Comparison of ENCODE assay signal across 18 mouse cellular contexts in genomic region chr14:68447240-68447923, GRCm38 (mm10).
DNase-seq lines count a peak whose midpoint lies in the region; ATAC-seq and TF ChIP-seq lines count a peak whose summit lies in the region.
"Had no signal": no experiment of that assay in that cellular context is flagged by ENCODE, and none has a peak within 500 bp of the region (broad histone marks: within the 10 kb centered on the region; RNA-seq: fewer than 3 reads in every experiment).

No protein-coding gene starts in this region.

- H3K27me3 ChIP-seq in neural tube, embryonic 11.5 days (ENCODE audit: control insufficient read depth, insufficient read depth, low read length): no peaks in the 10 kb centered on the region
- H3K27me3 ChIP-seq in liver, embryonic 14.5 days (ENCODE audit: control insufficient read depth, insufficient read depth, low read length): no peaks in the 10 kb centered on the region
- no peaks in the 10 kb centered on the region for H3K27me3 ChIP-seq in stomach, postnatal 0 days (ENCODE audit: control insufficient read depth, insufficient read depth, low read length)
- no peaks in the 10 kb centered on the region for H3K27me3 ChIP-seq in forebrain, embryonic 10.5 days (ENCODE audit: poor library complexity, severe bottlenecking)
- H3K27me3 ChIP-seq: embryonic facial prominence, embryonic 12.5 days; forebrain, embryonic 15.5 days; heart, embryonic 13.5 days; hindbrain, embryonic 12.5 days; limb, embryonic 12.5 days had no signal

- no peak for TF ChIP-seq CTCF in liver, embryonic 14.5 days (IDR thresholded peaks at IDR 0.05; ENCODE audit: low read depth)
- no peak for TF ChIP-seq CTCF in stomach, postnatal 0 days (IDR thresholded peaks at IDR 0.05; ENCODE audit: low read depth)
- no peak for TF ChIP-seq CTCF in left cerebral cortex, adult 2 months (IDR thresholded peaks at IDR 0.05)

- H3K4me1 ChIP-seq in neural tube, embryonic 11.5 days (ENCODE audit: control insufficient read depth, insufficient read depth, low read length): no peaks in the 10 kb centered on the region
- H3K4me1 ChIP-seq in liver, embryonic 14.5 days (replicated peaks; ENCODE audit: control insufficient read depth in 2 of 2, insufficient read depth in 2 of 2, low read length in 1 of 2): peaks cover 0 to 3% of the 10 kb centered on the region in 2 experiments; a peak in 1 of 4 replicates
- H3K4me1 ChIP-seq in stomach, postnatal 0 days (replicated peaks; ENCODE audit: control insufficient read depth, insufficient read depth): no peaks in the 10 kb centered on the region
- H3K4me1 ChIP-seq in forebrain, embryonic 10.5 days: peaks cover 6% of the 10 kb centered on the region
- H3K4me1 ChIP-seq: embryonic facial prominence, embryonic 12.5 days; limb, embryonic 12.5 days had no signal

- no peaks in the 10 kb centered on the region for H3K9me3 ChIP-seq in neural tube, embryonic 11.5 days (ENCODE audit: control insufficient read depth, low read length)
- H3K9me3 ChIP-seq in liver, embryonic 14.5 days (ENCODE audit: control insufficient read depth, low read length): no peaks in the 10 kb centered on the region
- no peaks in the 10 kb centered on the region for H3K9me3 ChIP-seq in stomach, postnatal 0 days (ENCODE audit: control insufficient read depth, low read length)
- no peaks in the 10 kb centered on the region for H3K9me3 ChIP-seq in forebrain, embryonic 10.5 days
- H3K9me3 ChIP-seq: embryonic facial prominence, embryonic 12.5 days; forebrain, embryonic 15.5 days; heart, embryonic 13.5 days; hindbrain, embryonic 12.5 days; limb, embryonic 12.5 days had no signal

- H3K36me3 ChIP-seq in neural tube, embryonic 11.5 days (ENCODE audit: control insufficient read depth, insufficient read depth, low read length): no peaks in the 10 kb centered on the region
- H3K36me3 ChIP-seq in liver, embryonic 14.5 days (replicated peaks; ENCODE audit: control insufficient read depth, insufficient read depth, low read depth): no peaks in the 10 kb centered on the region
- H3K36me3 ChIP-seq in stomach, postnatal 0 days (ENCODE audit: control insufficient read depth, insufficient read depth, low read length): no peaks in the 10 kb centered on the region
- H3K36me3 ChIP-seq in forebrain, embryonic 10.5 days (replicated peaks): no peaks in the 10 kb centered on the region
- H3K36me3 ChIP-seq: embryonic facial prominence, embryonic 12.5 days; forebrain, embryonic 15.5 days; heart, embryonic 13.5 days; hindbrain, embryonic 12.5 days; limb, embryonic 12.5 days had no signal

- intact Hi-C loops in left cerebral cortex, adult 2 months (cut with DNase I): no loop called here

- H3K4me3 ChIP-seq in neural tube, embryonic 11.5 days (ENCODE audit: low read depth, low read length): no peak overlapping the region
- H3K4me3 ChIP-seq in liver, embryonic 14.5 days (ENCODE audit: insufficient read depth in 1 of 2, low read depth in 2 of 2, low read length in 2 of 2): no peak overlapping the region
- no peak overlapping the region for H3K4me3 ChIP-seq in stomach, postnatal 0 days (ENCODE audit: low read depth, low read length)
- H3K4me3 ChIP-seq in left cerebral cortex, adult 2 months: no peak overlapping the region
- no peak overlapping the region for H3K4me3 ChIP-seq in forebrain, embryonic 10.5 days
- H3K4me3 ChIP-seq: embryonic facial prominence, embryonic 12.5 days; forebrain, embryonic 15.5 days; heart, embryonic 13.5 days; hindbrain, embryonic 12.5 days; limb, embryonic 12.5 days had no signal

- no peak overlapping the region for H3K9ac ChIP-seq in neural tube, embryonic 11.5 days (ENCODE audit: low read length)
- H3K9ac ChIP-seq in liver, embryonic 14.5 days (replicated peaks): no peak overlapping the region
- no peak overlapping the region for H3K9ac ChIP-seq in stomach, postnatal 0 days (ENCODE audit: low read length)
- H3K9ac ChIP-seq: embryonic facial prominence, embryonic 12.5 days; forebrain, embryonic 15.5 days; heart, embryonic 13.5 days; hindbrain, embryonic 12.5 days; limb, embryonic 12.5 days had no signal

- WGBS in neural tube, embryonic 11.5 days: 57% methylated on average over 7 of the region's 7 CpGs
- WGBS in liver, embryonic 14.5 days (ENCODE audit: insufficient replicate concordance): 48% methylated on average over 7 of the region's 7 CpGs
- WGBS in stomach, postnatal 0 days: 32% methylated on average over 7 of the region's 7 CpGs
- 79% methylated on average over 7 of the region's 7 CpGs for WGBS in forebrain, embryonic 10.5 days

- H3K27ac ChIP-seq in neural tube, embryonic 11.5 days (ENCODE audit: low read depth, low read length): peak overlapping the region; percentile 51; the same call in 1 of the 2 replicates
- no peak overlapping the region for H3K27ac ChIP-seq in liver, embryonic 14.5 days
- no peak overlapping the region for H3K27ac ChIP-seq in stomach, postnatal 0 days (replicated peaks)
- no peak overlapping the region for H3K27ac ChIP-seq in left cerebral cortex, adult 2 months
- H3K27ac ChIP-seq in forebrain, embryonic 10.5 days: no peak overlapping the region
- H3K27ac ChIP-seq: embryonic facial prominence, embryonic 12.5 days; forebrain, embryonic 15.5 days; heart, embryonic 13.5 days; hindbrain, embryonic 12.5 days; limb, embryonic 12.5 days; macrophage had no signal

- no peak for ATAC-seq in neural tube, embryonic 11.5 days (ENCODE audit: insufficient read depth, low FRiP score, low TSS enrichment)
- ATAC-seq in liver, embryonic 14.5 days (ENCODE audit: insufficient read depth): peak; percentile 21; the same call in 1 of the 2 replicates
- ATAC-seq in stomach, postnatal 0 days (ENCODE audit: low FRiP score, low TSS enrichment): peak; percentile 78
- ATAC-seq: CD4-positive, CD25-positive, alpha-beta regulatory T cell, adult 4 months; forebrain, embryonic 15.5 days had no signal

- no peak overlapping the region for H3K4me2 ChIP-seq in neural tube, embryonic 11.5 days (ENCODE audit: low read depth)
- H3K4me2 ChIP-seq in liver, embryonic 14.5 days (ENCODE audit: low read depth): no peak overlapping the region
- H3K4me2 ChIP-seq in stomach, postnatal 0 days (replicated peaks; ENCODE audit: low read depth): no peak overlapping the region
- H3K4me2 ChIP-seq: embryonic facial prominence, embryonic 12.5 days; forebrain, embryonic 15.5 days; heart, embryonic 13.5 days; hindbrain, embryonic 12.5 days; limb, embryonic 12.5 days had no signal

- no peak for TF ChIP-seq EP300 in liver, embryonic 14.5 days (IDR thresholded peaks at IDR 0.05; ENCODE audit: low read depth)
- no peak for TF ChIP-seq EP300 in stomach, postnatal 0 days (optimal IDR thresholded peaks at IDR 0.05)

- DNase-seq in neural tube, embryonic 11.5 days (ENCODE audit: low spot score): no peak
- no peak for DNase-seq in neural tube, embryonic 10.5 days (ENCODE audit: extremely low spot score, low spot score)
- DNase-seq in kidney, adult 8-10 months: peak; percentile 22 to 45
- no peak for DNase-seq in liver, embryonic 14.5 days (ENCODE audit: low read depth in 3 of 3, low spot score in 3 of 3)
- DNase-seq in stomach, postnatal 0 days (ENCODE audit: low spot score): peak; percentile 31
- DNase-seq in right cerebral cortex, postnatal 36 days (ENCODE audit: low spot score in 2 of 2): no peak
- DNase-seq in left cerebral cortex, adult 2 months (ENCODE audit: extremely low spot score in 1 of 2, low spot score in 2 of 2): no peak
- no peak for DNase-seq in forebrain, embryonic 10.5 days (ENCODE audit: extremely low spot score, low spot score)
- DNase-seq: cerebellum, adult 2 months; gastrocnemius, postnatal 14 days; right cerebral cortex, adult 18-20 months had no signal

Comparison
In these comparisons a context has a peak if more than half of its experiments do, and no peak if none do; other contexts are left out.
1. DNase-seq: peak in kidney, adult 8-10 months (2 of 2) and stomach, postnatal 0 days (single experiment); none in neural tube, embryonic 11.5 days (single experiment), neural tube, embryonic 10.5 days (single experiment), liver, embryonic 14.5 days (0 of 3), right cerebral cortex, postnatal 36 days (0 of 2), left cerebral cortex, adult 2 months (0 of 2) and forebrain, embryonic 10.5 days (single experiment).